Mouse (Mus musculus) small intestine, adult 2 months (tissue): ENCODE measurements around the gene Zfp976. TPM values are rescaled to one million over a fixed set of nuclear protein-coding genes. Genes with fewer than 3 reads are reported as not detected.
"Not testable (repeated sequence)": the region's sequence is repeated elsewhere in the genome, so short reads cannot be mapped to it uniquely, and the experiment has no call there.

ENCODE experiments used
- H3K27ac ChIP-seq: fragments of 200-500 bp; 2 replicates; pipeline ENCODE4 v1.5.1; 2012; ENCODE audit warnings: low read depth, low read length, control low read depth, inconsistent platforms; ENCODE audit not compliant: insufficient read depth
- H3K27me3 ChIP-seq: fragments of 200-500 bp; 2 replicates; pipeline ENCODE4 v1.6.1; 2012; ENCODE audit warnings: mild to moderate bottlenecking, moderate library complexity, low read length, inconsistent platforms; ENCODE audit not compliant: control insufficient read depth, insufficient read depth
- H3K36me3 ChIP-seq: fragments of 200-500 bp; 2 replicates; pipeline ENCODE4 v1.6.1; 2012; ENCODE audit warnings: mild to moderate bottlenecking, low read length, control low read depth, inconsistent platforms; ENCODE audit not compliant: control insufficient read depth, insufficient read depth
- H3K4me1 ChIP-seq: fragments of 200-500 bp; 2 replicates; pipeline ENCODE4 v1.6.1; 2012; ENCODE audit warnings: low read length, inconsistent platforms, mixed read lengths; ENCODE audit not compliant: control insufficient read depth, insufficient read depth, insufficient read length
- H3K4me3 ChIP-seq: fragments of 200-500 bp; 2 replicates; pipeline ENCODE4 v1.5.1; 2012; ENCODE audit warnings: low read depth, mild to moderate bottlenecking, control low read depth, inconsistent platforms, low read length, moderate library complexity
- WGBS: fragments of 180-500 bp; shearing (Covaris S2); methylation state at CpG from one replicate; pipeline ENCODE4 v1.1.7; 2018; 5-methylcytosine and 5-hydroxymethylcytosine counted together
- polyA plus RNA-seq: library from polyadenylated mRNA; depleted of rRNA; stranded (reverse); fragments of >200 nt; gene quantifications from 2 replicates; pipeline ENCODE4 v1.2.3, GENCODE M21; 2012; rRNA removed

Zfp976 gene
- 0.05 TPM in 1 of 2 replicates, not detected in the other for polyA plus RNA-seq

GRCm38 (mm10) chr7:42642152-42643115, at the start of gene Zfp976:
Gene Zfp976 (minus strand): TSS chr7:42642588.
- WGBS, result 2% methylated on average over 25 of the region's 25 CpGs
- H3K27ac ChIP-seq, H3K4me1 ChIP-seq, H3K36me3 ChIP-seq, H3K27me3 ChIP-seq: not testable (repeated sequence)
- peak within 1 kb of the TSS; percentile 73 for H3K4me3 ChIP-seq

GRCm38 (mm10) chr7:42680081-42680480, 37.7 kb upstream of the Zfp976 start:
- H3K4me1 ChIP-seq, H3K36me3 ChIP-seq, H3K4me3 ChIP-seq, H3K27ac ChIP-seq, H3K27me3 ChIP-seq: not testable (repeated sequence)
- 96% methylated on average over 6 of the region's 6 CpGs for WGBS

DNA sequence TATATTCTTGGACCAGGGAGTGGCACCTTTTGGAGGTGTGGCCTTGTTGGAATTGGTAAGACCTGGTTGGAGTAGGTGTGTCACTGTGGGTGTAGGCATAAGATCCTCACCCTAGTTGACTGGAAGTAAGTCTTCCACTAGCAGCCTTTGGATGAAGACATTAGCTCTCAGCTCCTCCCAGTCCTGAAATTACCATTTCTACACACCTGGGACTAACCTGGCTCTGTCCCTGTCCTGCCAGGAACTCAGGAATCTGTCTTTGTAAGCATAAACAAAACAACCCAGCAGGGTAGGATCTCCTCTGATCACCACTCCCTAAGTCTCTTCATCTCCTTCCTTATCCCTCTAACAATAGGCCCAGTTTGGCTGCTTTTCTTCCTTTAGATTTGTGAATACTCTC, 37.3 kb upstream of the Zfp976 start:
- H3K36me3 ChIP-seq, H3K4me3 ChIP-seq, H3K27me3 ChIP-seq, H3K4me1 ChIP-seq, H3K27ac ChIP-seq: not testable (repeated sequence)

- not testable (repeated sequence) for H3K4me3 ChIP-seq, H3K27ac ChIP-seq, H3K27me3 ChIP-seq, H3K36me3 ChIP-seq, H3K4me1 ChIP-seq
- WGBS, result 78% methylated on average over 5 of the region's 5 CpGs
These were observed 17.8 kb upstream of the Zfp976 start for GRCm38 (mm10) chr7:42660140-42660539.

GRCm38 (mm10) chr7:42655211-42655610, 12.8 kb upstream of the Zfp976 start:
- H3K4me3 ChIP-seq, H3K27me3 ChIP-seq, H3K4me1 ChIP-seq, H3K27ac ChIP-seq, H3K36me3 ChIP-seq: not testable (repeated sequence)
- 64% methylated on average over 2 of the region's 2 CpGs for WGBS

DNA sequence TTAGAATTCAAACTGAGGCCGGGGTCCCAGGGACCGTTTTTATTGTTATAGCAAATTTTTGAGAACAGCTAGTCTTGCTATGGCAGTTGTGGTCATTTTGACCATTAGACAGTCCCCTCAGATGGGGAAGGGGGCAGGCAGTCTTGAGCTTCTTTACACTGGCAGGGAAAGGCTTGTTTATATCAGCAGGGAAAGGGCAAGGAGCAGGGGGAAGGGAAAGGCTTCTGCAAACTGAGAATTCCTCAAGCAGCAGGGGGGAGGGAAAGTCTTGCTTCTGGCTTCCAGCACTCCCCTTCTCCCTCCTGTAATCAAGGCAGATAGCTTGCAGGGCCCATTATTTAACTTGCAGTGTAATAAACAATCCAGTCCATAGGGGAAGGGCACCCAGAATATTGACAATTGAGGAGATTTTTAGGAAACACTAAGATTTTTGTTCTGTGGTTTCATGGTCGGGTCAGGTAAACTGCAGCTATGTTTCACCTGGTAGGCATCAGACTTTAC, 782 bp upstream of the Zfp976 start:
- 19% methylated on average over 3 of the region's 3 CpGs for WGBS
- H3K27ac ChIP-seq, H3K27me3 ChIP-seq, H3K4me1 ChIP-seq, H3K4me3 ChIP-seq, H3K36me3 ChIP-seq: not testable (repeated sequence)

DNA sequence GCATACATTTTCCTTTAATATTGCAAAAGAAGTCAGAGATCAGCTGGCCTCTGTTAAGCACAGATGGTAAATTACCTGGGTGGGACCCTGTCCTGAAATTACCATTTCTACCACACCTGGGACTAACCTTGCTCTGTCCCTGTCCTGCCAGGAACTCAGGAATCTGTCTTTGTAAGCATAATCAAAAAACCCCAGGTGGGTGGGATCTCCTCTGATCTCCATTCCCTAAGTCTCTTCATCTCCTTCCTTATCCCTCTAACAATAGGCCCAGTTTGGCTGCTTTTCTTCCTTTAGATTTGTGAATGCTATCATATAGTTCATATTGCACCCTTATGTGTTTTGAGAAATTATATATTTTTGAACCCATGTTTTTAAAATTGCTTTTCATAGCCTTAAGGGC, 11.4 kb downstream of the Zfp976 start:
- H3K4me3 ChIP-seq, H3K36me3 ChIP-seq, H3K27ac ChIP-seq, H3K4me1 ChIP-seq, H3K27me3 ChIP-seq: not testable (repeated sequence)

DNA sequence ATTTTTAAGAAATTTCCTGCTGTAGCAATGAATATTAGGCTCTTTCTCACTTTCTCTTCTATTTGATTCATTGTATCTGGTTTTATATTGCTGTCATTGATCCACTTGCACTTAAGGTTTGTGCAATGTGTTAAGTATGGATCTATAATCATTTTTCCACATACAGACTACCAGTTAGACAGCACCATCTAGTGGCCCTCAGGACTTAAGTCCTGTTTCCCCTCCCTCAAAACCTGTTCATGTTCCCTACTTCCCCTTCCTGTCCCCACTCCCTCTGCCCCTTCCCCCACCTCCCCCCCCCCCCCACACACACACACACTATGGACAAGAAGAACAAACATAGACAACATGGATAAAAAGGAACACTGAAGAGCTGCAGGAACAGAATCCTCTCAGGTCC, 46.7 kb downstream of the Zfp976 start:
- H3K27me3 ChIP-seq, H3K4me3 ChIP-seq, H3K36me3 ChIP-seq, H3K27ac ChIP-seq, H3K4me1 ChIP-seq: not testable (repeated sequence)

DNA sequence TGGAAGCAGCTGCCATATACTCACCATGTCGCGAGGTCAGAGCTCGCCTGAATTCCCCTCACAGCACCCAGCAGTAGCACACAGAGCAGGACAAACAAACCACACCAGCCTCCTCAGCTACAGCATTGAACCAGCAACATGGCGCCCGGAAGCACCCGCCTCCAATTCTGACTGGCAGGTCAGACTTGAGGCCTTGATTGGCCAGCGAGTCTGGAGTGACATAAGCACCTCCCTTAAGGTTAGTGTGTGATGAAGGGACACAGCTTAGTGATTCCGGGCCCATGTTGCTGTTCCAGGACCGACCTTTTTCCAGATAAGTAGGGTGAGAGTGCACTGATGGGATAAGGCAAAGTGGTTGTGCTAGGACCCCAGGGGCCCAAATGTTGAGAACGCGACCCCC, 50.0 kb downstream of the Zfp976 start, which contains the start of gene Zfp977:
TSS of gene Zfp977 (minus strand) at position 135 of the 400 bp plus-strand sequence.
- H3K27me3 ChIP-seq, H3K4me3 ChIP-seq, H3K4me1 ChIP-seq, H3K36me3 ChIP-seq, H3K27ac ChIP-seq: not testable (repeated sequence)
- WGBS, result 89% methylated on average over 11 of the region's 11 CpGs

- not testable (repeated sequence) for H3K27me3 ChIP-seq, H3K4me1 ChIP-seq, H3K27ac ChIP-seq, H3K36me3 ChIP-seq, H3K4me3 ChIP-seq
These were observed 51.1 kb downstream of the Zfp976 start for GRCm38 (mm10) chr7:42591311-42591710.
